Mouse (Mus musculus) erythroid progenitor cell, adult 5-6 weeks (primary cell): ENCODE data around the gene Evi2. TPM values are rescaled to one million over a fixed set of nuclear protein-coding genes. Genes with fewer than 3 reads are reported as not detected.

Experiments used
- total RNA-seq, 2 experiments: library from RNA; stranded (forward) in 1 of 2; stranded (reverse) in 1 of 2; fragments of 150-400 nt in 1 of 2; fragments of 186-747, 209-891 nt in 1 of 2; gene quantifications; 2 replicates each; pipeline versions ENCODE4 v1.2.3 to v1.2.4; 2015 to 2017; ENCODE audit warnings: low replicate concordance in 2 of 2

Gene Evi2
- total RNA-seq, 2 experiments from 2014 or later = 4.7 to 30.2 TPM

Other genes with a start within 250 kb of the Evi2 start
- gene Gm9964, start 233.7 kb downstream of the Evi2 start, total RNA-seq (2015; ENCODE audit: low replicate concordance) = not detected in 2 replicates
- not detected in 2 replicates for gene Gm9964, start 233.7 kb downstream of the Evi2 start, total RNA-seq (2017; ENCODE audit: low replicate concordance)
- gene Nf1, start 190.9 kb downstream of the Evi2 start, total RNA-seq (2015; ENCODE audit: low replicate concordance) = 6.3 and 9.7 TPM in 2 replicates
- 3.6 and 5.7 TPM in 2 replicates for gene Nf1, start 190.9 kb downstream of the Evi2 start, total RNA-seq (2017; ENCODE audit: low replicate concordance)
- not detected in 2 replicates for gene Omg, start 26.5 kb downstream of the Evi2 start, total RNA-seq (2015; ENCODE audit: low replicate concordance)
- not detected in 2 replicates for gene Omg, start 26.5 kb downstream of the Evi2 start, total RNA-seq (2017; ENCODE audit: low replicate concordance)
- 63.3 and 115 TPM in 2 replicates for gene Evi2b, start 6.8 kb downstream of the Evi2 start, total RNA-seq (2015; ENCODE audit: low replicate concordance)
- 12.8 and 18.7 TPM in 2 replicates for gene Evi2b, start 6.8 kb downstream of the Evi2 start, total RNA-seq (2017; ENCODE audit: low replicate concordance)
- 10.8 and 34.8 TPM in 2 replicates for gene Evi2a, start within 50 bp of the Evi2 start, total RNA-seq (2015; ENCODE audit: low replicate concordance)
- gene Evi2a, start within 50 bp of the Evi2 start, total RNA-seq (2017; ENCODE audit: low replicate concordance) = 11.3 and 16.3 TPM in 2 replicates
- 0.36 and 0.42 TPM in 2 replicates for gene Rab11fip4, start 60.6 kb upstream of the Evi2 start, total RNA-seq (2015; ENCODE audit: low replicate concordance)
- gene Rab11fip4, start 60.6 kb upstream of the Evi2 start, total RNA-seq (2017; ENCODE audit: low replicate concordance) = 0.23 and 0.51 TPM in 2 replicates